Mouse (Mus musculus) monocyte, adult 2 months (primary cell): ENCODE measurements around the gene Alpl.
A peak's percentile ranks its signal among the peaks of the same experiment; 100 is the strongest.

Experiments
- DNase-seq, 2 experiments: peaks; one replicate each; pipeline ENCODE4 v3.0.0; 2022; ENCODE audit warnings: low spot score in 2 of 2, low read depth in 1 of 2

The Alpl gene

GRCm38 (mm10) chr4:137743791-137744190, 52.4 kb downstream of the Alpl start:
- DNase-seq = no peak

GRCm38 (mm10) chr4:137740350-137740749, 55.8 kb downstream of the Alpl start:
- DNase-seq = no peak

- DNase-seq = no peak
Observed at GRCm38 (mm10) chr4:137739151-137739923, 56.8 kb downstream of the Alpl start.

GRCm38 (mm10) chr4:137737760-137738159, 58.4 kb downstream of the Alpl start:
- DNase-seq = no peak

GRCm38 (mm10) chr4:137736220-137736701, 59.9 kb downstream of the Alpl start:
- DNase-seq = no peak

- DNase-seq = no peak
Observed at GRCm38 (mm10) chr4:137733459-137733858, 62.7 kb downstream of the Alpl start.

- DNase-seq = no peak
Observed at GRCm38 (mm10) chr4:137732962-137733361, 63.2 kb downstream of the Alpl start.

GRCm38 (mm10) chr4:137732361-137732760, 63.8 kb downstream of the Alpl start:
- no peak for DNase-seq

- DNase-seq = no peak
Observed at GRCm38 (mm10) chr4:137731891-137732290, 64.3 kb downstream of the Alpl start.

GRCm38 (mm10) chr4:137730757-137731156, 65.4 kb downstream of the Alpl start:
- no peak for DNase-seq

GRCm38 (mm10) chr4:137730134-137730533, 66.0 kb downstream of the Alpl start:
- DNase-seq = peak; percentile 42 to 62

- no peak for DNase-seq
Observed at GRCm38 (mm10) chr4:137729155-137729855, 66.9 kb downstream of the Alpl start.

- DNase-seq = no peak
Observed at GRCm38 (mm10) chr4:137728399-137729154, 67.6 kb downstream of the Alpl start.

GRCm38 (mm10) chr4:137727506-137728187, 68.5 kb downstream of the Alpl start:
- DNase-seq = no peak

GRCm38 (mm10) chr4:137726739-137727505, 69.3 kb downstream of the Alpl start:
- no peak for DNase-seq

GRCm38 (mm10) chr4:137725541-137726145, 70.5 kb downstream of the Alpl start:
- DNase-seq = no peak

- DNase-seq = peak; percentile 62 to 80
Observed at GRCm38 (mm10) chr4:137724766-137725165, 71.4 kb downstream of the Alpl start.

GRCm38 (mm10) chr4:137724212-137724611, 72.0 kb downstream of the Alpl start:
- DNase-seq = peak in 1 of 2 experiments; percentile 24

GRCm38 (mm10) chr4:137723527-137723926, 72.7 kb downstream of the Alpl start:
- no peak for DNase-seq
